Mouse (Mus musculus) brain, embryonic 18.5 days (tissue): ENCODE measurements around the gene Vgll4.

Source experiments
- DNase-seq: peaks from one replicate; pipeline ENCODE4 v3.0.0-alpha.2; 2012; ENCODE audit warnings: low read depth, low spot score

The Vgll4 gene

DNA sequence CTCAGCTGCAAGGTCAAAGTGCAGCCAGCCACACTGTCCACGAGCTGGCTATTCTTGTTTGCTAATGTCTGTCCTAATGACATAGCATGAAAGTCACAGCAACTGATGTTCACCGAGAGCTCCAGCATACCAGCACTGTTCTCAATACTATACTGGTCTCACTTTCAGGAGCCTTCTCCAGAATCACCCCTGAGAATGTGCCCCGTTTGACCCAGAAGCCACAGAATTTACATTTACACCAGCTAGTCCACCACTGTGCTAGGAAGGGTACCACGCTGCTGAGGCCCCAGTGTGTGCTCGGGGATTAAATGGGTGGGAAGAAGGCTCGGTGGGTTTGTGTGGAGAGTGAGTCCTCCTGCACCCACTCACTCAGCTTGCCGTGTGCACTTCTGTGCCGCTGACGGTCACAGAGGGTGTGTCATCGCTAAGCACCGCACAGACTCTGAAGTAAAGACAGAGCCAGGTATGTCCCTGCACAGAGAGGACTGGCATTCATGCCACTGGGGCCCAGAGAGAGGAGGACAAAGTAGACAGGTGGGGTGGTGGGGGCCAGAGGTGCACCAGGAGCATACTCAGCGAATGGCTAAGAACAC, 122.1 kb downstream of the Vgll4 start:
- no peak for DNase-seq

DNA sequence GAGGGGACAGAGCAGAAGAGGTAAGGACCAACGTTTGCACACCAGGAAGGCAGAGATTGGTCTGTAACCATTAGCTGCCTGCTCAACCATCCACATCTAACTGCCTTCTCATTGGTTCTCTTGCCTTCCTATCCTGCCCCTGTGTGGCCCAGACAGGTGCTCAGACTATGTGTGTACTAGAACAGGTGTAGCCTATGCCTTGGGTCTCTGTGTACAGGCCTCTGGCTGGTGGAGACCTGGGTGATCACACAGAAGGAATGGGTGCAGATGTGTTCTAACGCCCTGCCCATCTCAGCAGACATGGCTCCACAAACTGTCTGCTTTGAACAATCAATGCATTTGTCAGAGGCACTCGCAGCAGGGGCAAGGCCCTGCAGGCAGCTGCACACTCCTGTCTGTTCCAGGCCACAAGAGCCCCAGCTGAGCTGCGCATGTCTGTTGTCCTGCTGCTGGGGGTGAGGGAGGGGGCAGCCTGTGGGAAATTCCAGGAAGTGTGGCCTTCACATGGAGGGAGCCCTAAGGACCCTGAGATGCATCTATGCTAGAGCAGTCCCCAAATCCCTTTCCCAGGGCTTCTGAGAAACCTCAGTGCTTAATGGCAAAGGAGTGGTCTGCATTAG, 123.5 kb downstream of the Vgll4 start:
- no peak for DNase-seq

DNA sequence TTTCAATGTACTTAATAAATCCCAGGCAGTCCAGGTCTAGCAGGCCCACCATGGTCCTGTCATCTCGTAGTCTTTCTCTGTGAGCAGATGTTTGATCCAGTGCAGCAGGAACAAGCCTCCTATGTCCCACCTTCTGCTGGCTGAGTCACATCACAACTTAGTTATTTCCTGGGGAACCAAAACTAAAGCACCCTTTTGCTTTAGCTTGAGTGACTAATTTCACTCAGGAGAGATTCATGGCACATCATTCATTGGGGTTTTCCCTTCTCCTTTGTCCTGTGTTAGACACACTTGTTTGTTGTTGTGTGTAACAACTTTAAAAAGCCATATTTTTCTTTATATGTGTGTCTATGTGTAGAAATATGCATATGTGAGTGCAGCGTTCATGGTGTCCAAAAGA, 126.9 kb downstream of the Vgll4 start:
- no peak for DNase-seq

DNA sequence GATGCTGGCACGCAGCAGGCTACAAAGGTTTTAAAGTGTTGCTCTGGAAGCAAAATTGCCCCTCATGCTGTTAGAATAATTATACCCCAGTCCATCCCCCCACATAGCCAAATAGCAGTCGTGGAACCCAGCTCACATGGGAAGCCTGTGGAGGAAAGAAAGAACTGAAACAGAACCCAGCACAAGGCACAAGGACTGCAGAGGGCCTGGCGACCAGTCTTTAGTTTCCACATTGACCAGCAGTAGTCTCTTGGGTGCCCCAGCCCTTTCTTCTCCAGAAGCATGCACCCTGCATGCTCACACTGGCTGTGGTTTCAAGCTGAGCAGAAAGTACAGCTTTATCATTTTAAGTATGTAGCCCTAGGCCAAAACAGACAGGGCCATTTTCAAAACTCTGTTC, 127.7 kb downstream of the Vgll4 start:
- DNase-seq = no peak

DNA sequence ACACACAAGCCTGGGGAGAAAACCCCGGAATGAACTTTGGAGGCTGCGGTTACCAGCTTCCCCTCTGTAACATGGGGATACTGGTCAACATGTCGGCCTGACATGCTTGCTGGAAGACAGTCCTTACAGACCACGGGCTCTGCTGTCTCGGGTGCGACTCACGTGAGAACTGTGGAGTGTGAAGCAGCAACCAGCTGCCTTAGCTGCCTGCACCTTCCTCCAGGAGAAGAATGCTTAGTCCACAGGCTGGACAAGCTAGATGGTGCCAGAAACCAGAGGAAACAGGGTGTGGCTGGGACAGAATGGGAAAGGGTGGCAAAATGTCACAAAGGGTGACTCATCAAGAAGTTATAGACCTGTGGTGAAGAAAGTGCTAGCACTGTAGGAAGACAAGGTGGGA, 129.8 kb downstream of the Vgll4 start:
- DNase-seq = no peak

DNA sequence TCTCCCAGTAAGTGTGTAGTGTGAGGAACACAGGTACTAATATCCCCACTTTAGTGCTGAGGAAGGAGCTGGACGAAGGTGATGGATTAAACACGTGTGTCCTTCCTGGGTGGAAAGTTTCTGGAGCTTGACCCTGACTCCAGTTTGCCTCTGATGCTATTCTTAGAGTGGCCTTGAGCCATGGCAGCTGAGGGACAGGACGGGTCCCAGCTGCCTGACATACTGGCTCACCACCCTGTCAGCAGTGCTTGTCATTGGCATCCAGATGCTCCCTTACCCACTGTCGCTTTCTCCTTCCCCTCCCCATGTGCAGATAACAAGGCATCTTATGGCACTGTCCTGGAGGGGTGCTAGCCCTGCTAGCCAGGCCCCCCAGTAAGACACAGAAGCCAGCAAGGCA, 130.9 kb downstream of the Vgll4 start:
- no peak for DNase-seq

DNA sequence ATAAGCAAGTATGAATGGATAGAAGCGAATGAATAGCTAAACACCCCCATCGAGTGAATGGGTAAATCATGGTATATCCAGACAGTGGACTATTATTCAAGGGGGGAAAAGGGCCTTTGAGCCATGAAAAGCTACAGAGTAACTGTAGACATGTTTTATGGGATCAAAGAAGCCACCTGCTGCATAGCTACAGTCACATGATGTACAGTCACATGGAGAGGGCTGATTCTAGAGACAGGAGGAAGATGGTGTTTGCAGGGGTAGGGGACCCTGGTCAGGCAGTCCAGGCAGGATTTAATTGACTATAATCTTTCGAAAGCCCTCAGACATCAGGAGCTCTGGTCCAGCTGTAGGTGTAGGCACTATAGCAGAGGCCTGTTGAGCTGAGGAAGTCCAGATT, 133.4 kb downstream of the Vgll4 start:
- no peak for DNase-seq

DNA sequence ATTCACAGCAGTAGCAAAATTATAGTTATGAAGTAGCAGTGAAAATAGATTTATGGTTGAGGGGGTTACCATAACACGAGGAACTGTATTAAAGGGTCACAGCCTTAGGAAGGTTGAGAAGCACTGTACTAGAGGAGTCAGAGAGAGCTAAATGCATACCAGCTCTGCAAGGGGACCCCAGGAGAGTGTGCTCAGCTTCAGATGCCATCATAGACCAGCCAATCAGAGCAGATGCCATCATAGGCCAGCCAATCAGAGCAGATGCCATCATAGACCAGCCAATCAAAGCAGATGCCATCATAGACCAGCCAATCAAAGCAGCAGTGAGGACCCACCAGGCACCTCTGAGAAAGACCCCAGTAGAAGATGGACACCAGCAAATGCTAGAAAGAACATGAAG, 134.0 kb downstream of the Vgll4 start:
- DNase-seq = no peak

DNA sequence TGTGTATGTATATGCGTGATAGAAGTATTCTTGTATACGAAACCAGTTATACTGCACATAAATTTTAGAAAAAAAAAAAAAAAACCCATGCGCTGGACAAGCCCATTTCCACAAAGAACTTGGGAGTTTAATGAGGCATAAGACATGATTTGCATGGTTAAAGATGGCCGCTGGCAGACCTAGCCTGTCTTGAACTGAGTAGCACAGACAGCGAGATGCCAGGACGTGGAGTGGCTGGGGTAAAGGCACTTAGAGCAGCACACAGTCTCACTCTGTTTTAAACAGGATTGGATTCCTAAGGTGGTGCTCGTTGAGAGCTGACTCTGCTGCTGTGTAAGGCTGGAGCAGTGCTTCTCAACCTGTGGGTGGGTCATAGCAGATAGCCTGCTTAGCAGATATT, 134.4 kb downstream of the Vgll4 start:
- no peak for DNase-seq

DNA sequence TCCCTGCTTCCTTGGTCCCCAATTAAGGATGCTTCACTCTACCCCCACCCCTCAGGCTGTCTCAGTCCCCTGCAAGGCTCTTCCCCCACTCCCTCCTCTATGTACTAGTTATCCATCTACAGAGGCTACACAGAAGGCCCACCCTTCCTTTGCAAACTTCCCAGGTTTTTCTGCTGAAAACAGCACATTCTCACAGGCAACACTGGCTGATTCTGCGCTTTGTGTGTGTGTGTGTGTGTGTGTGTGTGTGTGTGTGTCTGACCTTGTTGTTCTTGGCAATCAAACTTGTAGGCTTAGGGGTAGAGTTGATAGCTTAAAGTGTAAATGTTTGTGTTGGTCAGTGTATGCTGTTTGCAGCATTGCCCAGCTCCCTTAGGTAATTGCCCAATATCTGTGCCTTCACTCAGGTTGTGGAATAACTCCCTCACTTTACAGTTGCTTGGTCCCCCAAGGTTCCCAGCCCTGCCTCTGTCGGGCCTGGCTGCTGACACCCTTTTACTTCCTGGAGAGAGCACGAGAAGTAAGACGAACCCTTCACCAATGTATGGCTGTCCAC, 135.9 kb downstream of the Vgll4 start:
- no peak for DNase-seq

DNA sequence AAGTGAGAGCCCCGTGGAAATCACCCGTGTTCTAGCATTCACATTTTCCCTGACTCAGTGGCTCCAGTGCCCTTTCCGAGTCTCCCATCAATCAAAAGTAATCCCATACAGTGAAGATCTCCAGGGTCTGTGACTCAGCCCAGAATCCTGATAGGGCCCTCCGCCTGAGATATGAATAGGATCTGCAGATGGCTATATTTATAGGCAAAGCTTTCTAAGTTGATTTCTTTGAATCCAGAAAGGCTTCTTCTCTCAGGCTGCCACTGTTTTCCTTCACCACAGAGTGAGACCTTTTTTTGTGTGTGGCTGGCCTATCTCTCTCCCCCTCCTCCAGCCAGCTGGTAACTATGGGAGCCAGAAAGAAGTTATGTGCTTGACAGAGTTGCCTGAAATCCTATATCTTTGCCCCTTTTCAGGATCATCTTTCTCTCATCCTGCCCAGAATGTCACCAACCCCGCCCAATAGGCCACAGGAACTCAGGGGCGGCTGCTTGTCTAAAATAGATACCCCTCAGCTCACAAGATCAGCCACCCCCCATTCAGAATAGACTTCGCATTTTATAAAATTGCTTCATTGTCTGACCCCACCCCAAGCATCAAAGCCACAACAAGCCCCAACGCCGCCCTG, 136.6 kb downstream of the Vgll4 start:
- no peak for DNase-seq

DNA sequence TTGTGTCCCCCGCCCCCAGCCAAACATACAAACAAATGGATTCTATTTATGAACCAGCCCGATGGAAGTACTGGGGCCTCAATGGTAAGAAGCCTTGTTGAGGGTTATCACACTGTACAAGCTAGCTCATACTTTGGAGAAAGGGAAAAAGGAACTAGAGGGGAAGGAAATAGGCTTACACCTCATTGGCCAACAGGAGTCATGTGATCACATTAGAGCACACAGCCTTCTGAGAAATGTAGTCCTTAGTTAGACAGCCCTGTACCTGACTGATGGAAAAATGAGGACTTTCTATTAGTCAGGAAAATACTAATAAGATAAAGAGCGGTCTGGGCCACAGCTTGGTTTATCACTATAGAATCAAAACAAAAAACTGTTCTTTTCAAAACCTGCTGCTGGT, 138.0 kb downstream of the Vgll4 start:
- DNase-seq = no peak

DNA sequence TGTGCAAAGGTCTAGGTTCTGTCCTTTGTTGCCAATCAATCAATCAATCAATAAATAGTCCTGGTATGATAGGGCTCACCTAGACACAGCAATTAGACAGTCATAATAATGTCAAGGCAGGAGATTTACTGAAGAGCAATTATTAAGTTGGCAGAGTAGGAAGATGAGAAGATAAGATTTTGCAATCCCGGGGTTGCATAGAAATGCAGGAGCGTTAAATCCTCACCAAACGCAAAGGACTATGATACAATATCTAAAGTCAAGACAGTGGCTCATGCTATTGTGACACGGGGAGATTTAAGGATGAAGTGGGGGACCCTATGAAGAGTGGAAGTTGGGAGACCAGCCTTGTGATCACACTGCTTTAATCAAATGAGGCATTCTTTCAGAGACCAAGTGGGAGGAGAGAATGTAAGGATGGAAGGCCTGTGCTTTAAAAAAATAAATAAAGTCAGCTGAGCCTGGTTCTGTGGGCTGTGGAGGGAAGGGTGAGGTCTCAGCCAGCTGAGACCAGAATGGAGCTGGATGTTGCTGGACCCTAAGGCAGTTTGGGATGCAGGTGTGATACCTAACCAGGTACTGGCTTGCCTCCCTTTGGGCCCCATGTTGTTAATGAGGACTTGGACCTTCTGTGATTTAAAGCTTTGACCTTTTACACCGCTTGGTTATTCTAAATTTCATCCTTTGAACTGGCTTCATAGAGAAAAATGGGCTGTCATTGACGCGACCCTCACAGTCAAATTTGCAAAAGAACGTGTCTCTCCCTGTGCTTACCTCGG, 139.9 kb downstream of the Vgll4 start:
- no peak for DNase-seq

DNA sequence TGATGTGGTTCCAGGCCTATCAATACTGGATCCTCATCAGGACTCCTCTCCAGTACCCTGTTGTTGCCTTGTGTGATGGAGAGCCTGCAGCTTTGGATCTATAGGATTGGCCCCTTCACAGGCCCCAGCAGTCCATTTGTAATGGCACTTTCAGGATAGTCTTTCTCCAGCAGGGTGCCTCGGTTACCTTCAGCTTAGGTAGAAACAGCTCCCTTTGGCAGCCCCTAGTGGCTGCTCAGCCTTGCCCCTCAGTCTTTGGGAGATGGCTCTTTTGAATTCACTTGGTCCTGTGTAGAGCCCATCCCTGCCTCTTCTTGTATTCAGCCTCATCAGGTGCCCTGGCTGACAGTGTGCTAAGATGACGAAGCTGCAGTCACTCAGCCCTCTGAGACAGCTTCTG, 142.9 kb downstream of the Vgll4 start:
- DNase-seq = no peak

DNA sequence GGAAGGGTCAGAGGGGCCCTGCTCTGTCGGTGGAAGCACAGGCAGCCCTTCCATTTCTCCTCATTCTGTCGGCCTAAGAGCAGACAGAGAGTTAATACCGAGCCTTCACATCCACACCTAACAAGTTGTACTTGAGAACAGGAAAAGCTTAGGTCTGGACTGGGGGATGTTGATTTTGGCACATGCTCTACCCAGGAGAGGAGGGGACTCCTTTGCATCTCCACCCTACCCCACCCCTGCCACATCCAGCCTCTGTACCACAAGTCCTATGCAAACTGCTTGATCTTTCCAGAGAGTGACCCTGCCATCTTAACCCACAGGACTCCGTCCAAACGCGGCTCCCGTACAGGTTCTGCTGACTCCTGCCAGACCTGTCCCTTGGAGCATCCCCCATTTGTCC, 148.1 kb downstream of the Vgll4 start:
- DNase-seq = no peak

DNA sequence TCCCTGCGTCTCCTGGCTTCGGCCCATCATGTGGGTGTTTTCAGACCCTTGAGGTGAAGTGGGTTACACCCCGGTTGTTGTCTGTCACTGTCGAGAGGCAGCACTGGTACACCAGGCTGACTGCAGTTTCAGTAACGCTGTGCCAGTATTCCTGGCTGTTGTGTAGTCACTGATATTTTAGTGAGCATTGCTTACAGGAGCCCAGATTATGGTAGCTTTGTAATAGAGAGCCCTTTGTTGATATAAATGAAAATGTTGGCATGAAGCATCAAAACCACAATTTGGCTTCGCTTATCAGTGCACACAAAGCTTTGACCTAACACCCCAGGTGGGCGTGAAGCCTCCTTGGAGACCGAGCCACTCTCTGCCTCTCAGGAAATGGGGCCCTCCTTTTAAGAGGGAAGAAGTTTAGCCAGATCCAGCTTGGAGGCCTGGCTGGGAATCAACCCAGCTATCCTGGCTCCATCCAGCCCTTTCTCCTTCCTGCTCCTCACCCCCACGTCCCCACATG, 149.8 kb downstream of the Vgll4 start:
- no peak for DNase-seq

DNA sequence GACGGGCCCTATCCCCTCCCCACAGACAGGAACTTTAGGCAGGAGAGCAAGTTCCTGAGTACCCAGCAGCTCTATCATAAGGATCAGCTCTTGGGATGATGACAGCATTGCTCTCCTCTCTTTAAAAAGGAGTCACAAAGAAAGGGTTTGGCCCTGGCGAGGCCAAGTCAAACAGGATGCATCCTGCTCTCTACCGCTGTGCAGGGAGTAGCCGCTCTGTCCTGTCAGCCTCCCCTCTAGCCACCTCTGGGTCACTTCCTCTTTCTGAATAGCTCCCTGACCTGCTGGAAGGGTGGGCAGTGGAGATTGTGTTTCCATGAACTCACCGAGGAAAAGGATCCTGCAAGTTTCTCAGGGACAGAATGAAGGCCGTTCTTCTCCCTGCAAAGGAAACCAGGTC, 151.3 kb downstream of the Vgll4 start:
- DNase-seq = no peak

DNA sequence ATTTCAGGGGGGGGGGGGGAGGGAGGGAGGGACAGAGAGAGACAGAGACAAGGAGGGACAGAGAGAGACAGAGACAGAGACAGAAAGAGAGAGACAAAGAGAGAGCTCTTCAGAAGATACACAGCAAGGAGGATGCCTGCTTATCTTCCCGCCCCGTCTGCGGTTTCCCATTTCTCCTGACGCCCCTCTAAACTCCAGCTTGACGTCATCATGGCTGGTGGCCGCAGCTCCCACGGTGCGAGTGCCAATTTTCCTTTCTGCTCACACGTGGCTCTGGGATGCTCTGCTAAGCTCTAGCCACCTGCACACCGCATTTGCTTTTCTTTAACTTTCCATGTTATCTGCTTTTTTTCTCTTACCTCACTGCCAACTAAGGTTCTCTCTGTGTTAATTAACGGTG, 151.8 kb downstream of the Vgll4 start:
- no peak for DNase-seq

DNA sequence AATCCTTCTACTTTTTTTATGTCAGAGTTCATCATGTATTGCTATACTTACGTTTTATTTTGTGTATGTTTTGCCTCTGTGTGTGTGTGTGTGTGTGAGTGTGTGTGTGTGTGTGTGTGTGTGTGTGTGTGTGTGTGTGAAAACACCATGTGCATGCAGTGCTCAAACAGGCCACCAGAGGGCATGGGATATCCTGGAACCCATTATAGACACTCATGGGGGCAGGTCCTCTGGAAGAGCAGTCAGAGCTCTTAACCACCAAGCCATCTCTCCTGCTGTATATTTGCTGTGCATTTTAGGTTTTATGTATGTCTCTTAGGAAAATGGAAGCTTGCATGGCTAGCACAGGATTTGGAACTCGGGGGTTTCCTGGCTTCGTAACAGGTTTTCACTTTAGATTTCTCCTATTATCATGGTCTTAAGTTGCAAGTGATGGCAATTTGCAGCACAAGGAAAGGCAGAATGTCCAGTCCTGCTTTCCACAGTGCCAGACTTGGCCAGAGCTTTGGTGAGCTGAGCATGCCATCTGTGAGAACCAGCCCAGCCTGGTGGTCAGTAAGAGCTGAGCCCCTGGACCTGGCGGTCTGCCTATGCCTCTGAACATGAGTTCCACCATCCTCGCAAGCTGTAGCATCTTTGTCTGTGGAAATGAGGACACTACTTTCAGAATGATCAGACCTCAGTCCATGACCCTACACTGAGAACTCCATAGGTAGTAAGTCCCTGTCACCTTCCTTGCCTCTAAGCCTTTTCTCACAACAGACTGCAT, 154.7 kb downstream of the Vgll4 start:
- no peak for DNase-seq

DNA sequence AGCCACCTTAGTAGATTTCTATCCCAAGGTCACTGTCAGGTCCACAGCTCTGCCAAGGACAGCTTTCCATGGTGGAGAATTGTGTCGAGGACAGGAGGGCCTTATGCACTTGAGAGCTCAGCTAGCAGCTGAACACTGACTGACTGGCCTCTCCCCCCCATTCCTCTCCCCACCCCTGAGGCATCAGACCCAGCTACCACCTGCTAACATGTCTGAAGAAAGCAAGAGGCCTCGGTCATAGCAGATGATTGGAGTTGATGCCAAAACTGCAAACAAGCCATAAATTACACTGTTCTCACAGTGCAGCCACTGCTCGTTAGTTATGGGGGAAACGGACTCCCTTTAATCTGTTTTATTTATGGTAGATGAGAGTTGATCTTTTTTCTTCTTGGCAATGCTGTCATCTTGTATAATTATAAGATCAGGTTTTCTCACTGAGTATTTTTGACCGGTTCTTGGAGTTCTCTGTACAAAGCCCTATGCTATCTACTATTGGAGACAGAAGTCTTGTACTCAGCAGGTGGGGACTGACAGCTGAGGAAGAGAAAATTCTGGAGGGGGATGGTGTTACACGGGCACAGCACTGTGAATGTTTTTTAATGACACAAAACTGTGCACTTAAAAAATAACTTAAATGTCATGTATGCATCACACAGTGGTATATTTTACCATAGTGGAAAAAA, 155.5 kb downstream of the Vgll4 start:
- DNase-seq = no peak

DNA sequence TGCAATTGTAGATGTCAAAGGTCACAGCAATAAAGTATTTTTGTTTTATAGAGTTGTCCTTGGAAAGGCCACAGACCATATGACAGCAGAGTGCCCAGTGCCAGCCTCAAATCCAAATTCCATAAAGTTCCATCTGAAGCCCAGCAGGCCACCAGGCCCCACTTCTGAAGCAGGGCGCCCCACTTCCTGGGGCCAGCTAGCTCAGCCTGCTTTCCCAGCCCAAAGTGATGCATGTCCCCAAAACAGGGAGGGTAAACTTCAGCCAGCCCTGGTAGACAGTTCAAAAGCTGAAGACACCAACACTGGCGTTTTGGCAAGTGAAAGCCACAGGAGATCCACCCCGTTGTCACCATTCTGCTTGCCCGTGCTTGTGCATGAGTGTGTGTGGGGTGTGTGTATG, 157.0 kb downstream of the Vgll4 start:
- DNase-seq = no peak
